Mouse (Mus musculus): ENCODE data around the gene Pld2. TPM values are rescaled to one million over a fixed set of nuclear protein-coding genes. Genes with fewer than 3 reads are reported as not detected.
"Not testable (repeated sequence)": the region's sequence is repeated elsewhere in the genome, so short reads cannot be mapped to it uniquely, and the experiment has no call there.

Pld2 gene
- polyA plus RNA-seq, 1 experiment, result 10.2 TPM

DNA sequence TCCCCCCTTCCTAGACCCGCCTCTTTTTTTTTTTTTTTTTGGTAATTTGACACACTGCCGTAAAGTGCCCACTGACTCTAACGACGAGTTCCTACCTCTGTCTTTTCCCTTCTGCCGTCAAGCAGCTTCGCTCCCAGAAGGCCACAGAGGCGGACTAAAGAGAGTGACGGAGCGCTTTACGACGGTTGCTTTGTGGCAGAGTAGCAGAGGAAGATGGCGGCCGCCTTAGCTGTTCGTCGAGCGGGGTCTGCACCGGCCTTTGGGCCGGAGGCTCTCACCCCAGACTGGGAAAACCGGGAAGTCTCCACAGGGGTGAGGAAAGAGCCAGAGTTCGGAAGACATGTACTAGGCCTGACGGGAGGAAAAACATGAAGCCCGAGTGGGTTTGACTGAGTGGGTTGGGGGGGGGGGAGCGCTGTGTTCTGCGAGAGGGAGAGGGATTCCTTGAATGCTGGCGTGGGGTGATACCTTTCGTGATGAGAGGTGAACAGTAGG lies 14.6 kb upstream of the Pld2 start, which contains the start of gene Psmb6:
Gene Psmb6, plus strand, starts transcription at position 184 of the 495 bp plus-strand sequence.
- TF ChIP-seq MAX (IDR thresholded peaks at IDR 0.05; ENCODE audit: low read depth) (no peak), TCF3 (IDR thresholded peaks at IDR 0.05; ENCODE audit: insufficient read length, low read depth) (no peak), USF1 (IDR thresholded peaks at IDR 0.05; ENCODE audit: low read depth) (no peak), REST (IDR thresholded peaks at IDR 0.05; ENCODE audit: insufficient read depth, insufficient read length) (no peak), MYOD1 (IDR thresholded peaks at IDR 0.05; ENCODE audit: control insufficient read depth in 1 of 3, insufficient read length in 2 of 3, low read depth in 2 of 3) (no peak), POLR2A (IDR thresholded peaks at IDR 0.05; ENCODE audit: insufficient read length, low read depth) (peak; percentile 78), POLR2AphosphoS2 (IDR thresholded peaks at IDR 0.05; ENCODE audit: insufficient read length, low read depth) (peak; percentile 81)
- H3K36me3 ChIP-seq (ENCODE audit: control insufficient read depth, insufficient read depth), result peaks cover 12% of the 10 kb centered on the region
- peaks cover 15% of the 10 kb centered on the region for H3K79me2 ChIP-seq (ENCODE audit: control insufficient read depth, insufficient read depth)
- H3K4me3 ChIP-seq, result peak within 1 kb of the TSS; percentile 81
- H3K4me2 ChIP-seq (ENCODE audit: low read depth), result peak within 1 kb of the TSS; percentile 93
- no peaks in the 10 kb centered on the region for H3K27me3 ChIP-seq (ENCODE audit: control insufficient read depth, insufficient read depth, insufficient read length)
- H3ac ChIP-seq (ENCODE audit: control insufficient read depth, insufficient read length), result peak within 1 kb of the TSS; percentile 13

DNA sequence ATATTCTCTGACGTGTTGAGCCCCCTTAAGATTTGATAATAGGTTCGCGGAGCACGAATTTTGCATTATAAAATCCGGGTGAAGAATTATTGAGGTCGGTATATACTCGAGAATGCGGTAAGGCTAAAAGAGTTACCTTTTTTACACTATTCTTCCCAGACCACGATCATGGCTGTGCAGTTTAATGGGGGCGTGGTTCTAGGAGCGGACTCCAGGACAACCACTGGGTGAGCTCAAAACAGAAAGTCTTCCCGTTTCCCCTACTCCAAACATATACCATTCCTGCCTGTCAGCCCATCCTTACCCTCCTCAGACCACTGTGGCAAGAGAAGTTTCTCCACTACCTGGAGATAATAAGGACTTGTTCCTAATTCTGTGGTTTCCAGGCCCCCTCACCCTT lies 14.1 kb upstream of the Pld2 start:
- Histone ChIP-seq H3K4me2 (ENCODE audit: low read depth) (peak overlapping the region; percentile 93), H3K4me3 (peak overlapping the region; percentile 81), H3K79me2 (ENCODE audit: control insufficient read depth, insufficient read depth) (peaks cover 15% of the 10 kb centered on the region), H3K36me3 (ENCODE audit: control insufficient read depth, insufficient read depth) (peaks cover 12% of the 10 kb centered on the region), H3K27me3 (ENCODE audit: control insufficient read depth, insufficient read depth, insufficient read length) (no peaks in the 10 kb centered on the region), H3ac (ENCODE audit: control insufficient read depth, insufficient read length) (peak overlapping the region; percentile 13)
- no peak for TF ChIP-seq REST (IDR thresholded peaks at IDR 0.05; ENCODE audit: insufficient read depth, insufficient read length)
- TF ChIP-seq USF1 (IDR thresholded peaks at IDR 0.05; ENCODE audit: low read depth), result no peak
- TF ChIP-seq TCF3 (IDR thresholded peaks at IDR 0.05; ENCODE audit: insufficient read length, low read depth), result no peak
- TF ChIP-seq POLR2A (IDR thresholded peaks at IDR 0.05; ENCODE audit: insufficient read length, low read depth), result no peak
- no peak for TF ChIP-seq POLR2AphosphoS2 (IDR thresholded peaks at IDR 0.05; ENCODE audit: insufficient read length, low read depth)
- TF ChIP-seq MYOG (IDR thresholded peaks at IDR 0.05; ENCODE audit: control insufficient read depth in 1 of 3, insufficient read depth in 1 of 3, insufficient read length in 2 of 3, low read depth in 2 of 3), result no peak
- no peak for TF ChIP-seq E2F4 (IDR thresholded peaks at IDR 0.05; ENCODE audit: insufficient read depth)
- no peak for TF ChIP-seq MAX (IDR thresholded peaks at IDR 0.05; ENCODE audit: low read depth)

DNA sequence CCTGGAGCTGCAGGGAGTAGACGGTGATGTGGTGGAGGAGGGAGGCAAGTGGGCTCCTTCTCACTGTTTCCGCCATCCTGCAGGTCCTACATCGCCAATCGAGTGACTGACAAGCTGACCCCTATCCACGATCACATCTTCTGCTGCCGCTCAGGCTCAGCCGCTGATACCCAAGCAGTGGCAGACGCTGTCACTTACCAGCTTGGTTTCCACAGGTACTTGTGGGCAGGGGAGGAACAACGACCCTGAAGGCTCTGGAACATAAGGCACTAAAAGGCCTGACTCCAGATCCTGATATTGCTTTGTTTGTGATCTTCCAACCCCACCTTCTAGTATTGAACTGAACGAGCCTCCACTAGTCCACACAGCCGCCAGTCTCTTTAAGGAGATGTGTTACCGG lies 13.7 kb upstream of the Pld2 start:
- Histone ChIP-seq H3ac (ENCODE audit: control insufficient read depth, insufficient read length) (no peak overlapping the region), H3K4me2 (ENCODE audit: low read depth) (peak overlapping the region; percentile 93), H3K4me3 (peak overlapping the region; percentile 81), H3K27me3 (ENCODE audit: control insufficient read depth, insufficient read depth, insufficient read length) (no peaks in the 10 kb centered on the region), H3K79me2 (ENCODE audit: control insufficient read depth, insufficient read depth) (peaks cover 15% of the 10 kb centered on the region), H3K36me3 (ENCODE audit: control insufficient read depth, insufficient read depth) (peaks cover 12% of the 10 kb centered on the region)
- TF ChIP-seq MAX (IDR thresholded peaks at IDR 0.05; ENCODE audit: low read depth) (no peak), CEBPB (IDR thresholded peaks at IDR 0.05; ENCODE audit: insufficient read depth, poor library complexity, severe bottlenecking) (no peak), TCF12 (IDR thresholded peaks at IDR 0.05; ENCODE audit: insufficient read depth, poor library complexity, severe bottlenecking) (no peak), REST (IDR thresholded peaks at IDR 0.05; ENCODE audit: insufficient read depth, insufficient read length) (no peak)

DNA sequence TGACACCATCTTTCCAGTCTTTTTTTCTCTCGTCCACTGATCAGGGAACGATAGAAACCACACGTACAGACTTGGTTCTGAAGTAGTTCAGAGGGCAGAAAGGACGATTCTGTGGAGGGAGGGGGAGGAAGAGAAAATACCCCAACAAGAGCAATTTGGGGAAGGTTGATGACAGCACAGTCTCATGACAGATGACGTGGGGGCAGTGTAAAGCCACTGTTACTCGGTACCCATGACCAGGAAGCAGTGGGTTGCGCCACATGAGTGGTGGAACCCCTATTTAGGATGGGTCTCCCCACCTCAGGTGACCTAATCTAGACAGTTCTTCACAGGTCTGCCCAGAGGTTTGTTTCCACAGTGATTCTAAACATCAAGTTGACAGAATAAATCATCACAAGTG lies 11.3 kb upstream of the Pld2 start:
- TF ChIP-seq POLR2AphosphoS2 (IDR thresholded peaks at IDR 0.05; ENCODE audit: insufficient read length, low read depth), result peak; percentile 37
- TF ChIP-seq MAX (IDR thresholded peaks at IDR 0.05; ENCODE audit: low read depth), result no peak
- no peak overlapping the region for H3K4me3 ChIP-seq
- no peak overlapping the region for H3K4me2 ChIP-seq (ENCODE audit: low read depth)
- H3ac ChIP-seq (ENCODE audit: control insufficient read depth, insufficient read length), result no peak overlapping the region
- H3K27me3 ChIP-seq (ENCODE audit: control insufficient read depth, insufficient read depth, insufficient read length), result no peaks in the 10 kb centered on the region
- H3K36me3 ChIP-seq (ENCODE audit: control insufficient read depth, insufficient read depth), result peaks cover 12% of the 10 kb centered on the region
- H3K79me2 ChIP-seq (ENCODE audit: control insufficient read depth, insufficient read depth), result peaks cover 15% of the 10 kb centered on the region

DNA sequence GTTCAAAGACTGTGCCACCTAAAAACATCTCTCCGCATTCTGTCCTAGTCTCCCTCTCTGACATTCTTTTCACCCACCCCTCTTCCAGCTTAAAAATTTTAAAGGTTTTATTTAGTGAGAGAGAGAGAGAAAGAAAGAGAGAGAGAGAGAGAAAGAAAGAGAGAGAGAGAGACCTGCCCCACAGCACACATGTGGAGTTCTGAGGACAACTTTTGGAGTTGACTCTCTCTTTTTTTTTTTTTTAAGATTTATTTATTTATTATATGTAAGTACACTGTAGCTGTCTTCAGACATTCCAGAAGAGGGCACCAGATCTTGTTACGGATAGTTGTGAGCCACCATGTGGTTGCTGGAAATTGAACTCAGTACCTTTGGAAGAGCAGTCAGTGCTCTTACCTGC lies 8.8 kb upstream of the Pld2 start:
- not testable (repeated sequence) for H3K79me2 ChIP-seq (ENCODE audit: control insufficient read depth, insufficient read depth); H3ac ChIP-seq (ENCODE audit: control insufficient read depth, insufficient read length); H3K4me2 ChIP-seq (ENCODE audit: low read depth); H3K4me3 ChIP-seq; H3K27me3 ChIP-seq (ENCODE audit: control insufficient read depth, insufficient read depth, insufficient read length)
- peaks cover 12% of the 10 kb centered on the region for H3K36me3 ChIP-seq (ENCODE audit: control insufficient read depth, insufficient read depth)

DNA sequence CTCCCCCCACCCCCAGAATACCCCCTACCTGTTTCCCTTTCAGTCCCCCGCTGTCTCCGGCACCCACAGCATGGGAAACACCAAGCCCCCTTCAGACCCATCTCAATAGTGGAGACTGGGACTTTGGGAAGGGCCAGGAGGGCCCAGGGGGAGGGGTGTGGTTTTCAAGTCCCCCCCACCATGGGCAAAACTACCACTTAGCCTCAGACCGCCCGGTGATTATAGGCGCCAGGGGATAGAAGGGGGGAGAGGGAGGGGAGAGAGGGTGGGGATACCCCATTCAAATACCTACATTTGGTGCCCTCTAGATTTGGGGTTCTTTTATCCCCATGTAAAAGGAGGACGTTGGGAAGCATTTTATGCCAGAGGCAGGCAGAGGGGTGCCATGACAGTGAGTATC lies 7.0 kb upstream of the Pld2 start, which contains the start of gene Gm40193:
Gene Gm40193, minus strand, starts transcription at position 101 of the 400 bp plus-strand sequence.
- Histone ChIP-seq H3K79me2 (ENCODE audit: control insufficient read depth, insufficient read depth) (no peaks in the 10 kb centered on the region), H3K27me3 (ENCODE audit: control insufficient read depth, insufficient read depth, insufficient read length) (no peaks in the 10 kb centered on the region), H3K4me3 (no peak within 1 kb of the TSS), H3ac (ENCODE audit: control insufficient read depth, insufficient read length) (no peak within 1 kb of the TSS), H3K36me3 (ENCODE audit: control insufficient read depth, insufficient read depth) (peaks cover 7% of the 10 kb centered on the region), H3K4me2 (ENCODE audit: low read depth) (no peak within 1 kb of the TSS)
- TF ChIP-seq SRF (IDR thresholded peaks at IDR 0.05; ENCODE audit: control insufficient read depth, insufficient read length, low read depth) (no peak), MAX (IDR thresholded peaks at IDR 0.05; ENCODE audit: low read depth) (no peak), E2F4 (IDR thresholded peaks at IDR 0.05; ENCODE audit: insufficient read depth) (no peak), POLR2A (IDR thresholded peaks at IDR 0.05; ENCODE audit: insufficient read length, low read depth) (no peak), CEBPB (IDR thresholded peaks at IDR 0.05; ENCODE audit: insufficient read depth, poor library complexity, severe bottlenecking) (no peak)

Data from myocyte (in vitro differentiated cells).